Mouse (Mus musculus): ENCODE measurements around the gene Adam22.
A peak's percentile ranks its signal among the peaks of the same experiment; 100 is the strongest.

Gene Adam22

DNA sequence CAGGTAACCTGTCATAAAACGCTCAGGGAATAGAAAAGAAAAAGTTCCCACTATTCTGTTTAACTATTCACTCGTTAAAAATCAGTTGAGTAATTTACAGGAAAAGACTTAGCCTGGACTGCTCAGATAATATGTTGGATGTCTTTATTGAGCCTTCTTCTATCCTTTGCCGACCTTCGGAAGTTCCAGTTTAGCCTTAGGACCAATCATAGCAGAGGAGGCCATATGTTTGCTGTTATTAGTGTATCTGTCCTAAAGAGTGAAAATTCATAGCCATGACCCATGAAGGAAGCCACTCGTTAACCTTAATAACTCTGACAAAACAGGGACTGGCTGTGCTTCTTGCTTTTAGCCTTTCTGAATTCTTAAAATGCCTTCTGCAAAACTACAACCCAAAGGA, 41.3 kb downstream of the Adam22 start:
- no peak for DNase-seq

DNA sequence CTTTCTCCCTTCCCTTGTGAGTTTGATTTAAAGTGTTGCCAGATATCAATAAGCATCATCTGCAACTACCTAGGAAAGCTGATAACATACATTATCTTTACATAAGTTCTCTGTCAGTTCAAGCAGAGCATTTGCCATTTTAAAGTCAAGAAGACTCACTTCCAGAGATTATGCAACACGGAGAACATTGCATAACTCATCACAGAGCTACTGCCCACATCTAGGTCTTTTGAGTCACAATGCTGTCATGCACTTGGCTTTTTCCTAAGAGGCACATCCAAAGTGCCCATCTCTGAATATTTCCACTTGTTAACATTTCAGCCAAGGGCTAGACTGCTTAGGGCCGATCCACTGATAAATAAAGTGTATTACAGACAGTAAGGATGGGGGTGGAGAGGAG, 55.6 kb downstream of the Adam22 start:
- no peak for DNase-seq

DNA sequence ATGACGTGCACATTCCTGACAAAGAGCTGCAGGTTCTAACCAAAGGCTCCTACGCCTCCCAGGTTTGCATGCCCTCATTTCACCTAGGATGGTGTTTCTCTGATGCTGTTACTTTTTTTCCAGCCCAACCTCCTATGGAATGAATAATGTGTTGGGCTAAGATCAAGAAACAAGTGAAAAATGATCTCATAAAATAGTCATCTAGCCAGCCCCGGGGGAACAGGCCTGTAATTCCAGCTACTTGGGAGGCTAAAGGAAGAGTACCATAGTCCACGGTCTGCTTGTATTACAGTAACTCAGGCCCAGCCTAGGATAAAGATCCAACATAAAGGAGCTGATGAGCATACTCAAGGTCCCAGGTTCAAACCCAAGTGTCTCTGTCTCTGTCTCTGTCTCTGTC, 57.1 kb downstream of the Adam22 start:
- peak in 1 of 2 experiments; percentile 1 for DNase-seq

DNA sequence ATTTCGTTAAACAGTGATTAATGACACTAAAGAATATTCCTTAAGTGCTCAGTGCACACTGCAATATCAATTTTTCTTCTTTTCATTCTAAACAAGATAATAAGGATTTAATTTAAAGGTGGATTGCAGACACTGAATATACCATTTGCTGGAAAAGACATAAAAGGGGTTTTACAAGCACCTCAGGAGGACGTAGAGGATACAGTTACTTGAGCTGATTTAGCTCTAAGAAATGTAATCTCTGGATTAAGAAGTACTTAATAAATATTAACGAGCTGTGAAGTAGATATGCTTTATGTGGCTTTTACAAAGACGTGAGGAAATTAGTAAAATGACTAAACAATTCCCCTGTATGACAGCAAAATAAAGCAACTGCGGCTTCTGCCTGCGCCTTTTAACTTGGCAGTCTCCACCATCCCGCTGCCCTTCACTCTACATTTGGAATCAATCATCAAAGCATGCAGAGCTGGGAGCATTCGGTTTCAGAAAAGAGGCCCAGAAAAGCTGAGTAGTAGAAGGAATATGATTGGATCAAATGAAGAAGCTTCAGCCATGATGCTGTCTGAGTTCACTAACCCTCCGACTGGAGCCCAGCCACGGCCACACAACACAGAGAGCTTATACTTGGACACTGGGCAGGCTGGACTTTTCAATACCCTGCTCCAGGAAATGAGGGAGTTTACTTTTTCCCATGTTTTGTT, 70.1 kb downstream of the Adam22 start:
- peak; percentile 62 to 65 for DNase-seq

DNA sequence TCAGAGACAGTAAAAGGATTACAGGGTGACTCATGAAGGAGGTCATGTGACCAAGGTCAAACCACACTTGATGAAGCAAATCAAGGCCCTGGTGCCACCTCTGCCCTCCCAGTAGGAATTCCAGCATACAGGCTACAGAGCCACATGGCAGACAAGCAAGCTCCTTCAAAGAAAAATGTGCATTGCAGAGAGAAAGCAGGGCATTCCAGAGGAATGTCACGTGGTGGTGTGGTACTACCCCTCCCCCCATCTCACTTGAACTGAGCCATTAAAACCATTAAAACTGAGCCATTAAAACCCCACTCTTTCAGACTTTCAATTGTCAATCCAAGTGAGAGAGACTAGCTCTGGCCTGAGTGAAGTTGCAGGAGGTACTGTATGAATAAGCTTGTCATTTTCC, 74.7 kb downstream of the Adam22 start:
- DNase-seq = no peak

DNA sequence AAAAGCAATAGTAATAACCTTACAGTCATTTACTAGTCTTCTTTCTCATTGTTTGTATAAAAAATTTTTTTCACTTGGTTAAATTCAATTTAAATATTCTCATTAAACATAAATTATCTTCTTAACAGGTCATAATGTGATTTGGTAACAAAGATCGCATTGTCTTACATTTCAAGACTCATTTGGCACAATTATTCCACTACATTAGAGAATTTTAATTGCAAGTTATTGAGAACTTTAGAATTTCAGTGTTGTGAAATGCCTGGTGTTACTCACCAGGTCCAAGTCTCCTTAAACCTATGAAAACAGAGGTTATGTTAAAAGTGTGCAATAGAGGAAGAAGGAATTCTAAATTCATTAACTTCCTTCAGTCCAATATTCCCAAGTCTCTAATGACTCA, 76.5 kb downstream of the Adam22 start:
- DNase-seq = no peak

DNA sequence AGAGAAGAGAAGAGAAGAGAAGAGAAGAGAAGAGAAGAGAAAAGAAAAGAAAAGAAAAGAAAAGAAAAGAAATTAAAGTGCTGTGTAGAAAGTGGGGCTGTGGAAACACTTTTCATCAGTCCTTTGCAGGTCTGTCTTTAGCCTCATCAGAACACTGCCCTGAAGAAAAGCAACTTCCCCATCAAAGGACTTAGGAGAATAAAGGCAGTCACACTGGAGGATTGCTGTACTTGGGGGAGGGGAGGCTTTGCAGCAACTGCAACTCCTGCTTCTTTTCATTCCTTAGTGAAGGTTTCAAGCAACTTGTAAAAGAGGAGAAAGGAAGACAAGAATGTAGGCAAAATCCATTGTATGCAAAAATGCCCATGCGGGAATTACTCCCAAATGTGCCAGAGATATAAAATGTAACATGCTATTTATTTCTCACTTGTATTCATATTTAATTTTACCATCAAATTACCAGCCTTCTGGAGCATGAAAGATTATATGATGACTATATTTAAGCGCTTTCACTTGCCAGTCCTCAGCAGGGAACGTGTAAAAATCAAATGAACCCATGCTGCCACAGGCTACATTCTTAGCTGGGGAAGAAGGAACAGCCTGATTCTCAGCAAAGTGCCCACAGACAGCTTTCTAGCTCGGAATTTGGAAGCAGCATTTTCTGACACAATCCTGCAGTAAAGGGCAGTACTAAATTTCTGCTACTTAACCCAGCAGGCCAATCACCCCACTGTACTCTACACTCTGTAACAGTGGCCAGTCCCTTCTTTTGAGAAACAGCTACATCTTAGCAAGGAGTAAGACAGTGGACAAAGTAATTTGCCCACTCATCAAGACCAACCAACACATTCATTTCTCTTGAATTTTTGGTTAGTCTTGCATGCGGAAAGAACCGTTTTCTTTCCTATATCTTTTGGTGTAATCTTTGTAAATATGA, 78.0 kb downstream of the Adam22 start:
- DNase-seq = peak; percentile 21 to 36

DNA sequence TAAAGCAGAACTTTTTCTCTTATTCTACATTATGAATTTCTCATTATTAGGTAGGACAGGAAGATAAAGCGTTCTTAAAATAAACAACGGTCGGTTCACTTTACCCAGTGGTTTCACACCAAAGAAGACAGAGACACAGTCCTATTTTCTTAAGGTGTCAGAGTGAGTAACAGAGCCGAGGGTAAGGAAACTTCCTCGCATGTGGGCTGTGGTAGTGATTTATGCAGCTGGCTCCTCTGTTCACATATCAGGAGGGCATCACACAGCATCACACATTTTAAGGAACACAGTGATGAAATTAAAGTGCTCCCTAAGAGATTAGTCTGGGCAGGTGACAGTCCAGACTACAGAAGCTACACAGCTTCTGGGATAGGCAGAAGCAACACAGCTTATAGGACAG, 83.8 kb downstream of the Adam22 start:
- DNase-seq = no peak

DNA sequence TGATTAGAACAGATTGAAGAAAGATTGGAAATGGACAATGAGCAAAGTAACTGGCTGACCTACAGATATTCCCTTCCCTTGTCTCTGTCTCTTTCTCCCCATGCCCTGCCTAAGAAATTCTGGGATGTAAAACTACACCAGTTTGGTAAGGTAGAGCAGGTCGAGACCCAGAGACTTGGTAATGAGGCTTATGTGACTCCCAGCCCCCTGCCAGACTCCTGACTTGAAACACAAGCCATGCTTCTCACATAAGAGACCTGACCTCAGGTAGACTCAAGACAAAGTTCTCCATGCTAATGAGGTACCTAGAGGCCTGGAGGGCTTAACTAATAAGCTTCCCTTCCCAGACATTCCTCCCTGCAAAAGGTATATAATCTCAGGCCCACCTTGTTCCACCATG, 91.8 kb downstream of the Adam22 start:
- DNase-seq = no peak

DNA sequence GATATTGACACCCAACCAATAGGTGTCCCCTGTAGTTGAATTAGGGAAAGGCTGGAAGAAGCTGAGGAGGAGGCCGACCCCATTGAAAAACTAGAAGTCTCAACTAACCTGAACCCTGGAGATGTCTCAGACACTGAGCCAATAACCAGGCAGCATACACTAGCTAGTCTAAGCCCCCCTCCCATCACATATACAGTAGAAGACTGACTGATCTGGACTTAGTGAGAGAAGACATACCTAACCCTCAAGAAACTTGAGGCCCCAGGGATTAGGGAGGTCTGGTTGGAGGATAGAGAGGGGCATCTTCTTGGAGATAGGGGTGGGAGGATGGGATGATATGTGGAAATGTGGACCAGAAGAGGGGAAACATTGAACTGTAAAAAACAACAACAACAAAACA, 110.6 kb downstream of the Adam22 start:
- DNase-seq = no peak

DNA sequence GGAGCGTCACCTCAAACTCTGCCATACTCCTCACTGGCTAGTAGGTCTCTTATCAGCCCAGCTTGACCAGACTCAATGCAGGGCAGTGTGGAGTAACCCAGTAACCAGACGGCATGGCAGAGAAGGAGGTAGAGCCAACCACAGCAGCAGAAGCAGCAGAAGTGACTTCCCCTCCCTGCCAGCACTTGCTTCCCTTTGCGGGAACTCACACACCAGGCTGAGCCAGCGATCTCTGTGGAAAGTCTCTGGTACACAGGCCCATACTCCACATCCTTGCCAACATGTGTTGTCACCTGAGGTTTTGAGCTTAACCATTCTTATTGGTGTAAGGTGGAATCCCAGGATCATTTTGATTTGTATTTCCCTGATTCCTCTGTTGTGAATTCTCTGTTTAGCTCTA, 111.5 kb downstream of the Adam22 start:
- no peak for DNase-seq

DNA sequence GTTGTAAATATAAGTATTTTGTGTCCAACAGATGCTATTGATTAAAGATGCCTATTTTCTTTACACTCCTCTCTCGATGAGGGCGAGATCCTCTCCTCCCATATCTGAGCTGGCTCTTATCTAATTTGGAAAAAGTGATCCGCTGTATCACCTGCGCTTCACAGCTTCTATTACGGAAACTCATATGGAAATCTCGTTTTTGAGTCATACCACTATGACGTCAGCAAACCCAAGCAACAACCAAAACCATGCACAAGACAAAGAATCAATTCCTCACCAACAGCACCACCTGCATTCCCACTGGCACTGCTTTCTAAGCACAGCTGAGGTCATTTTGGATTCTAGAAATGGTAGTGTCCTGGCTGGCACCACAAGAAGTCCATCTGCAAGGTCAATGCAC, 123.3 kb downstream of the Adam22 start:
- DNase-seq = no peak

DNA sequence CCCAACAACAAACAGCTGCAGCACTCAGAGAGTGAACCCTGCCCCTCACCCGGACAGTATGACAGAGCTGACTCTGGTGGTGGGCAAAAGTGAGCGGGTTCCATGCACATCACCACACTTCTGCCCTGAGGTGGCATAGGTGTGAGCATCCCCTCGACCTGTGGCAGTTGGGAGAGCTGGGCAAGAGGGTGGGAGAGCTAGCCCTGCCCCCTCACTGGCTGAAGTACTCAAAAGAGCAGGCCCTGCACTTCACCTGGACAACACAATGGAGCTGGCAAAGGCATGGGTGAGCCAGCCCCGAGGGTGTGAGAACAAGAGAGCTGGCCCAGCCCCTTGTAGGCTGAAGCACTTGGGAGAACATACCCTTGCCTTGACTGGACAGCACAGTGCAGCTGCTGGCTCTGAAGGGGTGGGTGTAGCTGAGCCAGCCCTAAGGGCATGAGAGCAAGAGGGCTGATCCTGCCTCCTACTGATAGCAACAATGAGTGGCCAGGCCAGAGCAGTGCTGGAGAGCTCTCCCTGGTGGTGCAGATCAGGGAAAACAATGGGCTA, 124.8 kb downstream of the Adam22 start:
- peak; percentile 35 to 51 for DNase-seq

DNA sequence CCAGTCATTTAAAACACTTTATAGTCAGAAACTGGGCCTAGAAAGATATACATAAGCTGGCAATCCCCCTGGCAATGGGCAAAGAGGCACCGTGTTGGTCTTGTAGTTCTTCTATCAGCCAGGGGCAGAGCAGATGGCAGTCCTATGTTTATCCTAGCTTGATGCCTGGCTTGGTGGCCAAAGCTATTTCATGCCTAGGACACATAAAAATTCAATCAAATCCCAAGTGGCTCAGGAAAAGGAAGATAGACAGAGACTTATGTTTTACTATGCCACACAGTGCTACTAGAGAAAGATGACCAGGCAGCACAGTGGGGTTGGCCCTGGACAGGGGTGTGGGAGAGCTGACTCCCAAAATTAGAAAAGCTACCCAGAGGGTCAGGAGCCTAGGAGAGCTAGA, 125.3 kb downstream of the Adam22 start:
- peak; percentile 56 to 67 for DNase-seq

DNA sequence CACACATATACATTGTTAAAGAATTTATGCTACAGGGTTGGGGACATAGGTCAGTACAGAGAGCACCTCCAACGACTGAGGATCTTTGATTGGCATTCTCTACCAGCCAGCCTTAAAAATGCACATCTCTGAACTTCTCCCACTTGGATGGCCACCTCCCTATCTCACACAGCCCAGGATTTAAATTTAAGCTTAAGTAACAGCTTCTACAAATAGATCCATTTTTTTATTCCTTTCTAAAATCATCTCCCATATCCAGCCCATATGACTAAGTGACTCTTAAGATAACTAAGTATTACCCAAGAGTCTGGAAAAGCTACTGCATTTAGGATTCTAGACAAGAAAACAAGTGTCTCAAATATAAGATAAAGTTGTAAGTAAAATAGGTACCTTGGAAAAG, 140.9 kb downstream of the Adam22 start:
- no peak for DNase-seq

DNA sequence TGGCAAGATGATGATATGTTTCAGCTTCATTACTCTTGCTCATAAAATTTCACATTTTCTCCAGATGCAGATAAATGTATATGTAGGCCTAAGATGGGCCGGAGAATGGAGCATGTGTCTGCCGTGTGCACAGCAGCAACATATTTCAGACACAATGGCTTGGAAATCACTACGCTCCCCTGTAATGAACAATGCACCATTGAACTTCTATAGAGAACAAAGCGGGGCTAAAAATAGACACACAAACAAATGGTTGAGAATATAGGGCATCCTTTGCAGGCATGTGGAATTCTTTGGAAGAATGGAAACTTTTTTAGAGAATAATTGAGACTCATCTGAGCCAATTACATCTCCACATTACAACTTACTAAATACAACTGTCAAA, 143.6 kb downstream of the Adam22 start:
- DNase-seq = peak in 1 of 2 experiments; percentile 22

DNA sequence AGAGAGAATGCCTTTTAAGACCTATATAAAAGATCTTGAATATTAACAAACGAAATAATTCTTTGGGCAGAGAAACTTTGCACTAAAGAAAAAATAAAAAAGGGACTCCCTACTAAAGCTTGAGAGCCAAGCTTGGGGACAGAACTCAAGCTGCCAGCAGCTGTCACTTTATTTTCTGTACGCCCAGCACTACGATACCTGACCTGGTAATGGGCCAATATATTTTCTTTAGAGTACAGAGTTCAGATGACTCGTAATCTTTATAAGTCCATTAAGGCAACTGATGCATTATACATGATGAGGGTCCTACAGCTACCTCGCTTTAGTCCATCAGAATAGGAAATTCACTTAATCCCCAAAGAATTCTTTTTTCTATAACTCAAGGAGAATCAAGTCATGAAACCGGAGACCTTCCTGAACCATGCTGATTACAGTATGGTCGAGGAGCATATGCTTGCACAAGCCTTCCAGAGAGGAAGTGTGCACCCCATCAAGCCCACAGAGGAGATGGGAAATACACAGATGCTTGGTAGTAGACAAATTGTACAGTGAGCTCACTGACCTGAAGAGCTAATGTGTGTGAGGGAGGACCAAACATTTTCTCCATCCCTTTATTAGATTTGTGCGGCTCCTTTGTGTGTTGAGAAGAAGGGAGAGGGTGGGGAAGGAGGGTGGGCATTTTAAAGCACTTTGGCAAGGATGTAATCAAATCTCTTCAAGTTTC, 144.2 kb downstream of the Adam22 start:
- DNase-seq = peak; percentile 56 to 62

DNA sequence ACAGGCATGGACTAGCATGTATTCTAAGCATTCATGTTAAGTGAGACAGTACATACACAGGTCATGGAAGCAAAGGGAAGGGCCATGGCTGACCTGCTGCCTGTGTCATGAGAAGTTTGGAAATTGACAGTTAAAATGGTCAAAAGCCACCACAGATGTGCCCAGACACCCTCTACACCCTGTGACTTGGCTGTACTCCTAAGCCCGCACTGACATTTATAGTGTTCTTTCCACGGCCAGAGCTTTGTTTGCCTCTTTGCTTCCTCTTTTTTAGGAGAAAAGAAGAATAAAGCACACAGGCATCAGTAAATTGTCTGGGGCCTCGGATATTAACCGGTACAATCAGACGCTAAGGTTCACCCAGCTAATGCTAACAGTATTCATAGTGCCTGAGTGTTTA, 146.3 kb downstream of the Adam22 start:
- DNase-seq = no peak

DNA sequence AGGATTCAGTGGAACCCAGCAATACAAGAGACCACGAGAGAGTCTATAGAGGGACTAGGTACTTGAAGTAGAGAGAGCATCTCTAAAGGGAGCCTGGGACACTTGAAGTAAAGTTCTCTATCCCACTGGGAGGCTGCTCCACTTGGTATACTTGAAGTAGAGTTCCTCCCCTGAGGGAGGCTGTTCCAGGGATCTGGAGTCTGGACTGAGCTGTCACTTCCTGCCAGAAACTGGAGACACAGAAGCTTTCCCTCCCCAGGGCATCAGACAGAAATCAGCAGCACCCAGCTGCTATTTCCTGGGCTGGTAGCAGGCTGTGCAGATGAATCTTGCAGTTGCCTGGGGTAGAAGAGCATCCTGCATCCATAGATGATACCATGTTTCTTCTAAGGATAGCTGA, 152.1 kb downstream of the Adam22 start:
- DNase-seq = no peak

DNA sequence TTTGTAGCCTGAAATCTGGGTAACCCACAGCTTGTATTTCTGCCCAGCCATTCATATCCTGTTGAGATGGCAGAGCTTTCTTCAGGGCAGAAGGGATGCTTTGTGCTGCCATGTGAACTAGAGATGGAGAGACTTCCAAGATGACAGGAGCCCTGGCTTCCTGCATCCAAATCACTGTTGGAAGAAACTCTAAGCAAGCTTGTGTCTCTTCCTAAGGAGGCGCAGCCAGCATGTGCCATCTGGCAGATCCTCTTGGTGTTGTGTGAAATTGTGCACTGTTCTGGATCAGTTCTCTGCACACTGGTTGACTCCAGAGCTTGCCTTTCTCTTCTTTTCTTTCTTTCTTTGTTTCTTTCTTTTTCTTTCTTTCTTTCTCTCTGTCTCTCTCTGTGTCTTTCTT, 183.0 kb downstream of the Adam22 start:
- peak; percentile 68 to 78 for DNase-seq

DNA sequence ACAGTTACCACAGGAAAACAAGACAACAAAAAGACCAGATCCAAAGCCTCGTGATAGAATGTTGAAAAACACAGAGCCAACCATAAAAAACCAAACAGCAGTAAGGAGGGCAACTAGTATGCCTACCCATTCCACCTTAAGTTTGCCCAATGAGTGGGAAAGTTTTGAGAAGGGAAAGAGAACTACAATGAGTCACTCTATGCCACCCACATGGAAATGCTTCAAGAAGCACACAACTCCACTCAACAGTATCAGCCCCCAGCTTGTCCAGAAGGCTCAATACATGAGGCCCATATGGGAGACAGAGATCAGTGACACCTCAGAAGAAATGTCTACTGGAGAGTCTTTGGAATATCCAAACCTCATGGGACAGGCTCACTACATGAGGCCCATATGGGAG, 187.3 kb downstream of the Adam22 start:
- DNase-seq = no peak

DNA sequence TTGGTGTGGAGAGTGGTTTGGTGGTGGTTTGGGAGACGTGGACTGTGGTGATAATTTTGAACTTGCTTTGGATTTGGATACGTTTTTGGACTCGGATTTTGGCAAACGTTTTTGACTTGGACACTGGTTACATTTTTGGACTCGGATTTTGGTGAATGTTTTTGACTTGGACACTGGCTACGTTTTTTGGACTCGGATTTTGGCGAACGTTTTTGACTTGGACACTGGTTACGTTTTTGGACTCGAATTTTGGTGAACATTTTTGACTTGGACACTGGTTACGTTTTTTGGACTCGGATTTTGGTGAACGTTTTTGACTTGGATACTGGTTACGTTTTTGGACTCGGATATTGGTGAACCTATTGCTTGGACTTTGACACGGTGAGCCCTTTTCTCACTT, 189.8 kb downstream of the Adam22 start:
- DNase-seq = no peak

DNA sequence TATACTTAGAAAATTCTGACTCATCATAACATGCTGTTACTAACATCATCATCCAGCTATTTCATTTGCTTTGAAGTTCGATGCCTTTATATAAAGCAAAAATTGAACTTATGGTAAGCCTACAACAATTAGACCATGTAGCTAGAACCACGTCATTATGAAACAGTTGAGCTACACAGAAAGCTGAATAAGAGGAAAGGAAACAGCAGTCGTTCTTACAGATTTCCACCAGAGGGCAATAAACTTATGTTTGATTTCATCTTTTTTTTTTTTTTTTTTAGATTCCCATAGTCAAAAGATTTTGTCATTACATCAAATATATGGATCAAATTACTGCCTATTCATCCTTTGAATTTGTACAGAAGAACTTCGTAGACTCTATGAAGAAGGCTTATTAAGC, 203.2 kb downstream of the Adam22 start:
- DNase-seq = peak in 1 of 2 experiments; percentile 28
